Mouse (Mus musculus) bone marrow macrophage, adult 2 months (primary cell): ENCODE data around the gene Tub.

Experiments used
- CTCF ChIP-seq: IDR thresholded peaks from 2 replicates; pipeline ENCODE4 v1.5.1; 2012; ENCODE audit warnings: low read depth, mild to moderate bottlenecking, low read length, moderate library complexity
- POLR2A ChIP-seq: IDR thresholded peaks from 2 replicates; pipeline ENCODE4 v1.6.1; 2012; ENCODE audit warnings: mild to moderate bottlenecking, low read depth, low read length, borderline replicate concordance

DNA sequence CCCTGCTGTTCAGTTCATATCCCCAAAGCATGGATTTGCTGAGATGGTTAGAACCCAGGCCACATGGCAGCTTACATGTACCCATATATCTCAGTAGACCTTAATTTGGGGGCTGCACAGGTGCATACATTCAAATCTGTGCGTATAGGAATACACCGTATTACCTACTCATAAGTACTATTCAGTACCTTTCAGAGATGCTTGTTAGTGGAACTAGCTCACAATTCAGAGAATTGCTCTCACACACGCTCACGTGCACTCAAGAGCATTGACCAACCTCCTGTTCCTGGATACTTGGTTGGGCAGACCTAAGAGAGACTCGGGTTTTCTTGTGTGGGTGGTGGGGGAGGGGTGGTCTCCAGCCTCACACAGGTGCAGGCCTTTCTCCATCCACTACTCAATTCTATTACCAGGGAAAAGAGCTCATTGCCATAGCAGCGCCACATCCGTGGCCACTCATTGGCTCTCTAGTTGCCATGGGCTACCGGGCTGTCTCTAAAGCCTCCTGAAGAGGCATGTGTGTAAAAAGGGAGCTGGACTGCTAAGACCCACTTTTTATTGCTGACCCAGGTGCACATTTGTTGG lies 61.5 kb downstream of the Tub start:
- TF ChIP-seq CTCF (no peak), POLR2A (no peak)
